Mouse (Mus musculus) 3T3-L1 (cell line): ENCODE measurements around the gene Slc17a8.

Source experiments
- DNase-seq: peaks from one replicate; pipeline ENCODE4 v3.0.0-alpha.2; 2015; ENCODE audit warnings: low read depth, low spot score

Gene Slc17a8

DNA sequence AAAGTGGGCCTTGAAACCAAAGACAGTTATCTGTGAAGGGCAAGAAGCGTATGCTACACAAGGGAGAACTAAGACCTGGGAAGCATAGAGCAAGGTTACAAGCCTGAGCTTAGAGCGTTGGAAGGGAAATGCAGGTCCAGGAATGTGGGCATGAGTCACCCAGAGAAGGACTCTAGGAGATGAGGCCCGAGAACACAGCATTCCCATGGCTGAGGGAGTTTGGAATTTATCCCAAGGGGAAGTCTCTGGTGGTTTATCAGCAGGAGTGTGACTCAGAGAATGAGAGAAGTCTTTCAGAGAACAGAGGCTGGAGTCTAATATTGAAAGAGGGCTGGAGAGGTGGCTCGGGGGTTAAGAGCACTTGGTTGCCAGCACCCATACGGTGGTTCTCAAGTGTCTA, 94.0 kb downstream of the Slc17a8 start:
- peak; percentile 100 for DNase-seq

GRCm38 (mm10) chr10:89525823-89526222, 95.2 kb downstream of the Slc17a8 start:
- no peak for DNase-seq
